Mouse (Mus musculus): Measurements from ENCODE around the gene Katnal1.

- no peak for TF ChIP-seq CTCF (IDR thresholded peaks at IDR 0.05 in 2 of 3, conservative IDR thresholded peaks at IDR 0.05 in 1 of 3; ENCODE audit: control insufficient read depth in 1 of 3, insufficient read depth in 1 of 3, low read depth in 2 of 3, low read length in 3 of 3, poor library complexity in 1 of 3, severe bottlenecking in 1 of 3)
- peak in 1 of 2 experiments; percentile 71; a peak in 2 of 4 replicates for TF ChIP-seq POLR2A (IDR thresholded peaks at IDR 0.05; ENCODE audit: control insufficient read depth in 1 of 2, insufficient read depth in 1 of 2, low read depth in 1 of 2, low read length in 2 of 2, poor library complexity in 1 of 2)
- TF ChIP-seq JUND (IDR thresholded peaks at IDR 0.05; ENCODE audit: low read depth, low read length): no peak
- peak; percentile 98 for TF ChIP-seq TAL1 (IDR thresholded peaks at IDR 0.05; ENCODE audit: low read length)
- no peak for TF ChIP-seq KAT2A (conservative IDR thresholded peaks at IDR 0.05; ENCODE audit: low read depth, low read length)
- peak; percentile 95 for TF ChIP-seq MAZ (IDR thresholded peaks at IDR 0.05; ENCODE audit: low read depth, low read length)
- no peak for TF ChIP-seq MYB (IDR thresholded peaks at IDR 0.05; ENCODE audit: low read depth, low read length)
- TF ChIP-seq NRF1 (IDR thresholded peaks at IDR 0.05; ENCODE audit: insufficient read depth, low read depth, low read length, poor library complexity, severe bottlenecking): peak; percentile 63
Observed at GRCm38 (mm10) chr5:148897069-148897702, 31.9 kb downstream of the Katnal1 start.
